Mouse (Mus musculus) liver, postnatal 0 days (tissue): ENCODE results near the gene Prrx2. TPM values are rescaled to one million over a fixed set of nuclear protein-coding genes. Genes with fewer than 3 reads are reported as not detected.

Source experiments
- ATAC-seq: fragments of 200-750 bp; cut with Nextera tagmentation; 2 replicates; pipeline ENCODE4 v1.8.0; 2017; ENCODE audit warnings: mild to moderate bottlenecking, moderate library complexity
- DNase-seq: peaks from one replicate; pipeline ENCODE4 v3.0.0-alpha.2; 2016
- H3K27ac ChIP-seq: fragments of 300-500 bp; sonication (generic); 2 replicates; pipeline ENCODE4 v1.5.1; 2014; ENCODE audit warnings: antibody characterized with exemption, moderate library complexity, mild to moderate bottlenecking, low read depth
- H3K27me3 ChIP-seq: fragments of 300-500 bp; sonication (generic); 2 replicates; pipeline ENCODE4 v1.6.1; 2014; ENCODE audit warnings: low read length, control low read depth, mixed read lengths; ENCODE audit not compliant: insufficient read depth
- H3K36me3 ChIP-seq: fragments of 300-500 bp; sonication (generic); replicated peaks from 2 replicates; pipeline ENCODE4 v1.6.1; 2014; ENCODE audit warnings: mild to moderate bottlenecking, control low read depth, low read length, moderate library complexity, mixed read lengths; ENCODE audit not compliant: insufficient read depth
- H3K4me1 ChIP-seq: fragments of 300-500 bp; sonication (generic); 2 replicates; pipeline ENCODE4 v1.6.1; 2014; ENCODE audit warnings: antibody characterized with exemption, mild to moderate bottlenecking, control low read depth; ENCODE audit not compliant: insufficient read depth
- H3K4me2 ChIP-seq: fragments of 300-500 bp; sonication (generic); 2 replicates; pipeline ENCODE4 v1.6.1; 2014; ENCODE audit warnings: low read depth, mild to moderate bottlenecking, low read length, moderate library complexity, mixed read lengths
- H3K4me3 ChIP-seq: fragments of 300-500 bp; sonication (generic); 2 replicates; pipeline ENCODE4 v1.5.1; 2014; ENCODE audit warnings: low read depth, low read length
- H3K9ac ChIP-seq: fragments of 300-500 bp; sonication (generic); replicated peaks from 2 replicates; pipeline ENCODE4 v1.6.1; 2014; ENCODE audit warnings: mild to moderate bottlenecking, moderate library complexity
- H3K9me3 ChIP-seq: fragments of 300-500 bp; sonication (generic); 2 replicates; pipeline ENCODE4 v1.6.1; 2016; ENCODE audit warnings: mild to moderate bottlenecking, control low read depth, low read length, mixed read lengths
- CTCF ChIP-seq: sonication (generic); IDR thresholded peaks from 2 replicates; pipeline ENCODE4 v1.5.1; 2016; ENCODE audit warnings: antibody characterized with exemption, low read depth
- EP300 ChIP-seq: IDR thresholded peaks from 2 replicates; pipeline ENCODE4 v1.6.1; 2016; ENCODE audit warnings: antibody characterized with exemption, low read depth, mild to moderate bottlenecking
- WGBS: fragments of 180-500 bp; shearing (Covaris S2); extraction: QIAGEN DNeasy Blood & Tissue Kit; methylation state at CpG from one replicate; pipeline ENCODE4 v1.1.7; 2014; ENCODE audit not compliant: insufficient replicate concordance; 5-methylcytosine and 5-hydroxymethylcytosine counted together
- polyA plus RNA-seq: library from polyadenylated mRNA; unstranded; fragments of >200 nt; fragmentation: Nextera tagmentation; extraction: Ambion mirVana; gene quantifications from 2 replicates; pipeline ENCODE4 v1.2.1, GENCODE M21; 2015

Gene Prrx2
- polyA plus RNA-seq, 1 experiment from 2014 or later: 0.07 TPM

GRCm38 (mm10) chr2:30884852-30885373, 50.1 kb downstream of the Prrx2 start:
- Histone ChIP-seq H3K4me3 (no peak overlapping the region), H3K27ac (no peak overlapping the region), H3K4me1 (no peaks in the 10 kb centered on the region), H3K4me2 (no peak overlapping the region), H3K36me3 (no peaks in the 10 kb centered on the region), H3K9me3 (no peaks in the 10 kb centered on the region), H3K27me3 (0 out of 2 replicates have a peak, but pooled peaks cover 3% of the 10 kb centered on the region), H3K9ac (no peak overlapping the region)
- TF ChIP-seq EP300 (no peak), CTCF (no peak)
- WGBS: 88% methylated on average over 4 of the region's 4 CpGs
- ATAC-seq: no peak
- no peak for DNase-seq

DNA sequence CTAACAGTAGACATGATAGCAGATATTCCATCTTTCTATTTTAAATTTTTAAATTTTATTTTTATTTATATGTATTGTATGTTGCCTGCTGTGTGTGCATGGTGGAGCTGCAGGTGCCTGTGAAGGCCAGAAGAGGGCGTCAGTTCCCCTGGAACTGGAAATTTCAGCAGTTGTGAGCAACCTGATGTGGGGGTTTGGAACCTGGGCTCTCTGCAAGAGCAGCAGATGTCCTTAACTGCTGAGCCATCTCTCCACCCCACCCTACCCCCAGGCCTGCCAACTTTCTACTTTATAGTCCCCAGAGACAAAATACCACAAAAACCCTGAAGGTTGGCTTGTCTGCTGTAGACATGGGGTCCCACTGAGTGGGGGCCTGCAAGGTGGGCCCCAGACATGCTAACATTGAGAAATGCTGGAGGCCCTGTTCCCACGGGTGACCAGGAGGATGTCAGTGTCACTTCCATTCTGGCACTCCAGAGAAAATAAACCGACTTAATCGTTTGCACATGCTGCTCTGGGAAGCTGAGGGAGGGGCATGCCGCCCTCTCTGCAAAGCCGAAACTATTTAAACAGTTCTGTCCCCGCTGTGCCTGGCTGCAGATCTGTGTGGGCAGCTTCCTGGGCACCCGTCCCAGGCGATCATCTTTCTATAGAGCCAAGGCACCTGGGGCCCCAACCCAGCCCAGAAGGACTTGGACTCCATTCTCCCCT, 50.8 kb downstream of the Prrx2 start:
- Histone ChIP-seq H3K4me3 (no peak overlapping the region), H3K9ac (no peak overlapping the region), H3K4me2 (no peak overlapping the region), H3K9me3 (no peaks in the 10 kb centered on the region), H3K4me1 (no peaks in the 10 kb centered on the region), H3K27me3 (0 out of 2 replicates have a peak, but pooled peaks cover 3% of the 10 kb centered on the region), H3K36me3 (no peaks in the 10 kb centered on the region), H3K27ac (no peak overlapping the region)
- DNase-seq (no peak), ATAC-seq (no peak)
- TF ChIP-seq CTCF (no peak), EP300 (no peak)
- 48% methylated on average over 9 of the region's 9 CpGs for WGBS

DNA sequence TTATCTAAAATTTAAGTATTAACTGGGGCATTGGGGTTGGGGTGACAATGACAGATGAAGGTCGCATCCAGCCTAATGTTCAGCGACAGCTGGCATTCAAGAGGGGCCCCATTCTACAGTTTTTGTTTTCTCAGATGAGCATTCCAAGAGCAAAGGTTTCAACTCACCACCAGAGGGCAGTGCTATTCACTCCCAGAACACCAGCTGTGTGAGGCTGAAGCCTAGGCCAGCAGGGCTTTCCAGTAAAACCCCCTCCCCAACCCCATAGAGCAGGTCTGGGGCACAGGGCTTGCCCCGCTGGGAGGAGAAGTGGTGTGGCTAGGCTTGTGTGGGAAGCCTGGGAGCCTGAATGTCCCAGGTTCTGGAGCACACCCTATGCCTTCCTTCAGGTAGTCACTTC, 56.2 kb downstream of the Prrx2 start:
- Histone ChIP-seq H3K9me3 (no peaks in the 10 kb centered on the region), H3K4me2 (no peak overlapping the region), H3K9ac (no peak overlapping the region), H3K4me3 (no peak overlapping the region), H3K36me3 (no peaks in the 10 kb centered on the region), H3K27ac (no peak overlapping the region), H3K27me3 (0 out of 2 replicates have a peak, but pooled peaks cover 3% of the 10 kb centered on the region), H3K4me1 (no peaks in the 10 kb centered on the region)
- whole genome bisulfite sequencing: 14% methylated on average over 3 of the region's 3 CpGs
- ATAC-seq (no peak), DNase-seq (peak; percentile 57)
- TF ChIP-seq EP300: no peak
- TF ChIP-seq CTCF: peak; percentile 80

- H3K4me3 ChIP-seq: no peak overlapping the region
- no peak overlapping the region for H3K4me2 ChIP-seq
- WGBS: 22% methylated on average over 6 of the region's 6 CpGs
- peak overlapping the region; percentile 34; the same call in 1 of the 2 replicates for H3K27ac ChIP-seq
- H3K9ac ChIP-seq: no peak overlapping the region
- H3K36me3 ChIP-seq: no peaks in the 10 kb centered on the region
- peaks cover 5% of the 10 kb centered on the region; the same call in 1 of the 2 replicates for H3K4me1 ChIP-seq
- H3K27me3 ChIP-seq: no peaks in the 10 kb centered on the region
- no peak for TF ChIP-seq EP300
- no peak for TF ChIP-seq CTCF
- DNase-seq: peak; percentile 44
- H3K9me3 ChIP-seq: no peaks in the 10 kb centered on the region
- peak; percentile 79 for ATAC-seq
Measured at GRCm38 (mm10) chr2:30893399-30893798, 58.6 kb downstream of the Prrx2 start.

DNA sequence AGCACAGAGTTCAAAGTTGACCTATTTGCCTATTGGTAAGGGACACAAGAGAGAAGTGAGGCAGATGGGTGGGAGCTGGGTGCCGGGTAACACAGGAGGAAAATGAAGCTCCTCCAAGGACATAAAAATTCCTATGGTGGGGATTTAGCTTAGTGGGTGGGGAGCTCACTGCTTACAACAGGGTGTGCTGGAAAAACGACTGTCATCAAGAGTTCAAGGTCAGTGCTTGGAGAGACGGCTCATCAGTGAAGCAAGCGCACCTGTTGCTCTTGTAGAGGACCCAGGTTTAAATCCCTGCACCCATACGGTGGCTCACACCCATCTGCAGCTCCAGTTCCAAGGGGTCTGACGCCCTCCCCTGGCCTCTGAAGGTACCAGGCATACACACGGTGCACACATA, 59.2 kb downstream of the Prrx2 start:
- no peak overlapping the region for H3K4me3 ChIP-seq
- no peaks in the 10 kb centered on the region for H3K9me3 ChIP-seq
- H3K27me3 ChIP-seq: no peaks in the 10 kb centered on the region
- peaks cover 5% of the 10 kb centered on the region; the same call in 1 of the 2 replicates for H3K4me1 ChIP-seq
- no peak overlapping the region for H3K27ac ChIP-seq
- no peak for ATAC-seq
- no peaks in the 10 kb centered on the region for H3K36me3 ChIP-seq
- DNase-seq: no peak
- H3K4me2 ChIP-seq: no peak overlapping the region
- 66% methylated on average over 7 of the region's 7 CpGs for WGBS
- no peak overlapping the region for H3K9ac ChIP-seq
- TF ChIP-seq CTCF: no peak
- TF ChIP-seq EP300: no peak

DNA sequence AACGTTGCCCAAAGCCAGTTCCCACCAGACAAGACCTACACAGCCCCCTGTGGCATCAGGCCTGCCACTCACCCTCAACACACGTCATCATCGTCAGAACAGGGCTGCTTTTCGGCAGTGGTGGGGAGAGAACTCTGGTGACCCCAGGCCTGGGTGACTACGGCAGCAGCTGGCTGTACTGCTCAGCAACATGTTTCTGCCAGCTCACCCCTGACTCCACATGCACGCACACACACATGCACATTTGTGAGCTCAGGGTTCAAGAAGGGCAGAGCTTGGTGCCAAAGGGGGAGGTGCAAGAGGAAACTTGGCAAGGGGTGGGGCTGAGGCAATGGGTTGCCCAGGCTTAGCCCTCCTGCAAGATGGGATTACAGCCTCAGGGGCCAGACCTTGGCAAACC, 62.5 kb downstream of the Prrx2 start:
- DNase-seq: no peak
- Histone ChIP-seq H3K4me1 (peaks cover 5% of the 10 kb centered on the region; the same call in 1 of the 2 replicates), H3K4me3 (no peak overlapping the region), H3K27ac (no peak overlapping the region), H3K4me2 (no peak overlapping the region), H3K9ac (no peak overlapping the region), H3K27me3 (peaks cover 8% of the 10 kb centered on the region; the same call in 1 of the 2 replicates), H3K9me3 (no peaks in the 10 kb centered on the region), H3K36me3 (no peaks in the 10 kb centered on the region)
- TF ChIP-seq EP300 (no peak), CTCF (no peak)
- 39% methylated on average over 6 of the region's 6 CpGs for WGBS
- ATAC-seq: peak; percentile 68
